Mouse (Mus musculus): ENCODE data around the gene Zbtb22. TPM values are rescaled to one million over a fixed set of nuclear protein-coding genes. Genes with fewer than 3 reads are reported as not detected.

The Zbtb22 gene
- polyA plus RNA-seq, 1 experiment from 2014 or later, result 12.3 TPM

DNA sequence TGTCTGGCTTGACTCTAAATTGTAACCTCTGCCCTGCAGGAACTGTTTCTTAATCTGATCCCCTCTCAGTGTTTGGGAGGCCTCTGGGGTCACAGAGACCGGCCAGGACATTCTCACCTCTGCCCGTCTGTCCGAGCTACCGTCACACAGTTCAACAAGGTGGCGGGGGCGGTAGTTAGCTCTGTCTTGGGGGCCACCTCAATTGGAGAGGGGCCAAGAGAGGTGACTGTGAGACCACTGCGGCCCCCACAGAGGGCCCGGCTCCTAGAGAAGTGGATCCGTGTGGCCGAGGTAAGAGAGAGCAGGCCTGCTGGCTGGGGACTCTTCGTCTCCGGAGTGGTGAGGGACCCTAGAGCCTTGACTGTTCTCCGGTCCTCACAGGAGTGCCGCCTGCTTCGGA, 17.3 kb downstream of the Zbtb22 start:
- Histone ChIP-seq H3K4me3 (ENCODE audit: low read depth, low read length) (no peak overlapping the region), H3K36me3 (ENCODE audit: control insufficient read depth, insufficient read depth, low read length) (peaks cover 47% of the 10 kb centered on the region), H3K4me2 (ENCODE audit: low read length) (no peak overlapping the region), H3K9ac (ENCODE audit: low read length) (no peak overlapping the region), H3K27ac (ENCODE audit: low read depth, low read length) (no peak overlapping the region), H3K27me3 (replicated peaks; ENCODE audit: control insufficient read depth, insufficient read depth, low read length) (no peaks in the 10 kb centered on the region), H3K9me3 (replicated peaks; ENCODE audit: control insufficient read depth, low read length) (no peaks in the 10 kb centered on the region), H3K4me1 (ENCODE audit: control insufficient read depth, insufficient read depth, low read length) (peaks cover 13% of the 10 kb centered on the region)
- ATAC-seq (no peak), DNase-seq (ENCODE audit: low spot score) (no peak)
- WGBS, result 90% methylated on average over 15 of the region's 15 CpGs

DNA sequence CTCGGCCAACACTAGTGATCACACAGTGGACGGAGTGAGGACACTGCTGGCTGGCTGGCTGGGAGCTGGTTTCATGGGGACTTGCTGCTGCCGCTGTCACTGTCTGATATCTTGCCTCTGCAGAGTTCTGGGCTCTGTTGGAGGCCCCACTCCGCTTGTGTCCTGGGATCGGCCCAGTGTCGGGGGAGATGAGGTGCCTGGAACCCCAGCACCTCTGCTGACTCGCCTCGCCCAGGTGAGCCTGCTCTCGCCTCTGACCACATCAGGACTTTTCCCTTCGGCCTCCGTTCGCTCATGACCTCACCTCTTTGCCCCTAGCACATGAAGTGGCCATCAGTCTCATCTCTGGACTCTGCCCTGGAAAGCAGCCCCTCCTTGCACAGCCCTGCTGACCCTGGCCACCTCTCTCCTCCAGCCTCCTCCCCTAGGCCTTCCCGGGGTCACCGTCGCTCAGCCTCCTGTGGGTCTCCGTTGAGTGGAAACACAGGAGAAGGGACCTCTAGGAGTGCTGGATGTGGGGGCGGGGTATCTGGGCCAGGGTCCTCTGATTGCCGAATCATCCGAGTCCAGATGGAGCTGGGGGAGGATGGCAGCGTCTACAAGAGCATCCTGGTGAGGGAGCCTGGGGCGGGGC, 19.8 kb downstream of the Zbtb22 start:
- no peak overlapping the region for H3K4me2 ChIP-seq (ENCODE audit: low read length)
- no peaks in the 10 kb centered on the region for H3K27me3 ChIP-seq (replicated peaks; ENCODE audit: control insufficient read depth, insufficient read depth, low read length)
- H3K4me3 ChIP-seq (ENCODE audit: low read depth, low read length), result no peak overlapping the region
- no peak overlapping the region for H3K9ac ChIP-seq (ENCODE audit: low read length)
- WGBS, result 86% methylated on average over 21 of the region's 21 CpGs
- DNase-seq (ENCODE audit: low spot score) (no peak), ATAC-seq (no peak)
- H3K36me3 ChIP-seq (ENCODE audit: control insufficient read depth, insufficient read depth, low read length), result peaks cover 56% of the 10 kb centered on the region
- H3K27ac ChIP-seq (ENCODE audit: low read depth, low read length), result no peak overlapping the region
- H3K9me3 ChIP-seq (replicated peaks; ENCODE audit: control insufficient read depth, low read length), result no peaks in the 10 kb centered on the region
- peaks cover 12% of the 10 kb centered on the region for H3K4me1 ChIP-seq (ENCODE audit: control insufficient read depth, insufficient read depth, low read length)

DNA sequence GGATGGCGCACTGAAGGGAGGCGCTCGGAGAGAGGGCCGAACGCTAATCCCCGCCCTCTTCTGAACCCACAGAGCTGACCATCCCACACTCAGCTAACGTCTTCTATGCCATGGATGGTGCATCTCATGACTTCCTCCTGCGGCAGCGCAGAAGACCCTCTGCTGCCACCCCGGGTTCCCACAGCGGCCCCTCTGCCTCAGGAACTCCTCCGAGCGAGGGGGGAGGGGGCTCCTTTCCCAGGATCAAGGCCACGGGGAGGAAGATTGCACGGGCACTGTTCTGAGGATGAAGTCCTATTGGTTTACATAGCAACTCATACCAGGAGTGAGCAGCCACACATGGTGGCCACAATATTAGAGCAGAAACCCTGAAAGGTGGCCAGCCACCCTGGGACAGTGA, 21.3 kb downstream of the Zbtb22 start:
- ATAC-seq, result no peak
- H3K27ac ChIP-seq (ENCODE audit: low read depth, low read length), result no peak overlapping the region
- no peak overlapping the region for H3K9ac ChIP-seq (ENCODE audit: low read length)
- H3K27me3 ChIP-seq (replicated peaks; ENCODE audit: control insufficient read depth, insufficient read depth, low read length), result no peaks in the 10 kb centered on the region
- 90% methylated on average over 15 of the region's 15 CpGs for WGBS
- H3K36me3 ChIP-seq (ENCODE audit: control insufficient read depth, insufficient read depth, low read length), result peaks cover 58% of the 10 kb centered on the region
- peaks cover 10% of the 10 kb centered on the region for H3K4me1 ChIP-seq (ENCODE audit: control insufficient read depth, insufficient read depth, low read length)
- no peak overlapping the region for H3K4me3 ChIP-seq (ENCODE audit: low read depth, low read length)
- no peak for DNase-seq (ENCODE audit: low spot score)
- H3K9me3 ChIP-seq (replicated peaks; ENCODE audit: control insufficient read depth, low read length), result no peaks in the 10 kb centered on the region
- no peak overlapping the region for H3K4me2 ChIP-seq (ENCODE audit: low read length)

DNA sequence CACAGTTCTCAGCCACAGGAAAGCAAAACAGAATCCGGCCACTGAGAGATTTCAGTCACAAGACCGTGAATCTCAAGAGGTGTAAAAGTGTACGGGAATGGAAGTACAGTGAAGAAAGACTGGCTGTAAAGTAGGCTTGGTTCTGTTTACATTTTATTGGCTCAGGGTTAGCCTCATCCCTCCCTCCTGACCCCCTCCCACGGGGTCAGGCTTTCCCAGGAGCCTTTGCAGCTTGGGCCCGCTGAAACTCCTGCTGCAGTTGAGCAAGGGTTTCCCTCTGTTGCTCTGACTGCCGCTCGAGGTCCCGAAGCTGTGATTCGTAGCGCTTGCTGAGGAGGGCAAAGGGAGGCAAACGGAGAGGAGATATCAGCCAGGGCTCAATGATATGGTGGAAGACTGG, 23.1 kb downstream of the Zbtb22 start:
- H3K4me1 ChIP-seq (ENCODE audit: control insufficient read depth, insufficient read depth, low read length), result peaks cover 10% of the 10 kb centered on the region
- H3K27me3 ChIP-seq (replicated peaks; ENCODE audit: control insufficient read depth, insufficient read depth, low read length), result no peaks in the 10 kb centered on the region
- no peak for DNase-seq (ENCODE audit: low spot score)
- 0 out of 2 replicates have a peak overlapping the region, but pooled peaks have one; percentile 62 for H3K4me3 ChIP-seq (ENCODE audit: low read depth, low read length)
- ATAC-seq, result no peak
- H3K36me3 ChIP-seq (ENCODE audit: control insufficient read depth, insufficient read depth, low read length), result peaks cover 53% of the 10 kb centered on the region
- no peaks in the 10 kb centered on the region for H3K9me3 ChIP-seq (replicated peaks; ENCODE audit: control insufficient read depth, low read length)
- WGBS, result 90% methylated on average over 11 of the region's 11 CpGs
- no peak overlapping the region for H3K27ac ChIP-seq (ENCODE audit: low read depth, low read length)
- no peak overlapping the region; the same call in 1 of the 2 replicates for H3K4me2 ChIP-seq (ENCODE audit: low read length)
- no peak overlapping the region; the same call in 1 of the 2 replicates for H3K9ac ChIP-seq (ENCODE audit: low read length)

- Histone ChIP-seq H3K4me1 (ENCODE audit: control insufficient read depth, insufficient read depth, low read length) (peaks cover 10% of the 10 kb centered on the region), H3K27me3 (replicated peaks; ENCODE audit: control insufficient read depth, insufficient read depth, low read length) (no peaks in the 10 kb centered on the region), H3K36me3 (ENCODE audit: control insufficient read depth, insufficient read depth, low read length) (peaks cover 58% of the 10 kb centered on the region), H3K9ac (ENCODE audit: low read length) (peak within 1 kb of the TSS; percentile 68), H3K4me2 (ENCODE audit: low read length) (peak within 1 kb of the TSS; percentile 94), H3K9me3 (replicated peaks; ENCODE audit: control insufficient read depth, low read length) (no peaks in the 10 kb centered on the region), H3K27ac (ENCODE audit: low read depth, low read length) (no peak within 1 kb of the TSS), H3K4me3 (ENCODE audit: low read depth, low read length) (peak within 1 kb of the TSS; percentile 62)
- DNase-seq (ENCODE audit: low spot score) (peak; percentile 97), ATAC-seq (peak; percentile 95)
- under 1% methylated on average over 36 of the region's 36 CpGs for WGBS
These were observed 24.6 kb downstream of the Zbtb22 start, which contains the start of the genes Pfdn6 and Wdr46 for GRCm38 (mm10) chr17:33940206-33940805. Gene Pfdn6, minus strand, starts transcription at chr17:33940343. Gene Wdr46, plus strand, starts transcription at chr17:33940660.

GRCm38 (mm10) chr17:33940981-33941380, 25.3 kb downstream of the Zbtb22 start:
- no peaks in the 10 kb centered on the region for H3K9me3 ChIP-seq (replicated peaks; ENCODE audit: control insufficient read depth, low read length)
- H3K36me3 ChIP-seq (ENCODE audit: control insufficient read depth, insufficient read depth, low read length), result peaks cover 58% of the 10 kb centered on the region
- peak overlapping the region; percentile 68 for H3K9ac ChIP-seq (ENCODE audit: low read length)
- H3K4me2 ChIP-seq (ENCODE audit: low read length), result peak overlapping the region; percentile 94
- ATAC-seq (peak; percentile 2; the same call in 1 of the 2 replicates), DNase-seq (ENCODE audit: low spot score) (no peak)
- H3K4me3 ChIP-seq (ENCODE audit: low read depth, low read length), result peak overlapping the region; percentile 62
- H3K4me1 ChIP-seq (ENCODE audit: control insufficient read depth, insufficient read depth, low read length), result peaks cover 10% of the 10 kb centered on the region
- 2% methylated on average over 26 of the region's 26 CpGs for WGBS
- no peak overlapping the region for H3K27ac ChIP-seq (ENCODE audit: low read depth, low read length)
- H3K27me3 ChIP-seq (replicated peaks; ENCODE audit: control insufficient read depth, insufficient read depth, low read length), result no peaks in the 10 kb centered on the region

DNA sequence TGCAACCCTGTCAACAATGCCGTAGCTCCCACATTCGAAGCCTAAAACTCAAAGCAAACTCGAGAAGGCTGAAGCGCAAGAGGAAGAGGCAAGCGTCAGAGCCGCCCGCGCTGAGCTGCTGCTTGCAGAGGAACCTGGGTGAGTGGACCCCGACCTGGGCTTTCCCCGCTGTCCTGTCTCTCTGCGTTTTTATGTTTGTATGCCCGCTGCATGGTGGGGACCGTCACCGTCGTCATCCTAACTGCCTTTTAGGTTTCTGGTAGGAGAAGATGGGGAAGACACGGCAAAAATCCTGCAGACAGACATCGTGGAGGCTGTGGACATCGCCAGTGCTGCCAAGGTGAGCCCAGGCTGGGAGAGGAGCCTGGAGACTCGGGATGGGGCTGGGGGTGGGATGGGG, 25.7 kb downstream of the Zbtb22 start:
- no peak overlapping the region for H3K27ac ChIP-seq (ENCODE audit: low read depth, low read length)
- 69% methylated on average over 19 of the region's 19 CpGs for WGBS
- ATAC-seq (no peak), DNase-seq (ENCODE audit: low spot score) (no peak)
- no peaks in the 10 kb centered on the region for H3K27me3 ChIP-seq (replicated peaks; ENCODE audit: control insufficient read depth, insufficient read depth, low read length)
- peaks cover 62% of the 10 kb centered on the region for H3K36me3 ChIP-seq (ENCODE audit: control insufficient read depth, insufficient read depth, low read length)
- no peaks in the 10 kb centered on the region for H3K9me3 ChIP-seq (replicated peaks; ENCODE audit: control insufficient read depth, low read length)
- H3K9ac ChIP-seq (ENCODE audit: low read length), result peak overlapping the region; percentile 68
- peak overlapping the region; percentile 94 for H3K4me2 ChIP-seq (ENCODE audit: low read length)
- H3K4me1 ChIP-seq (ENCODE audit: control insufficient read depth, insufficient read depth, low read length), result peaks cover 10% of the 10 kb centered on the region
- H3K4me3 ChIP-seq (ENCODE audit: low read depth, low read length), result peak overlapping the region; percentile 62

DNA sequence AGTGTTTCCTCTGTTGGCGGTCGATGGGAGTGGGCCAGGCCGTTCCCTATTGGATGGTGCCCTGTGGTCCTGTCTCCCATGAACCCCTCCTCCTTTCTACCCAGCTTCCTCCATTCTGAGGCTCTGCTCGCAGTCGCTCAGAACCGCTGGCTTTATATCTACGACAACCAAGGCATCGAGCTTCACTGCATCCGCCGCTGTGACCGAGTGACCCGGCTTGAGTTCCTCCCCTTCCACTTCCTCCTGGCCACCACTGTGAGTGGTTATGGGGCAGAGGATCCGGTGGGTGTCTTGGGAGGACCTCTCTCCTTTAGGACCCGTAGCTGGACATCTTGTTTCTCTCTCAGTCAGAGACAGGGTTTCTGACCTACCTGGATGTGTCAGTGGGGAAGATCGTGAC, 27.8 kb downstream of the Zbtb22 start:
- Histone ChIP-seq H3K4me3 (ENCODE audit: low read depth, low read length) (no peak overlapping the region), H3K36me3 (ENCODE audit: control insufficient read depth, insufficient read depth, low read length) (peaks cover 58% of the 10 kb centered on the region), H3K9ac (ENCODE audit: low read length) (no peak overlapping the region), H3K4me2 (ENCODE audit: low read length) (no peak overlapping the region), H3K4me1 (ENCODE audit: control insufficient read depth, insufficient read depth, low read length) (peaks cover 10% of the 10 kb centered on the region), H3K9me3 (replicated peaks; ENCODE audit: control insufficient read depth, low read length) (no peaks in the 10 kb centered on the region), H3K27me3 (replicated peaks; ENCODE audit: control insufficient read depth, insufficient read depth, low read length) (no peaks in the 10 kb centered on the region), H3K27ac (ENCODE audit: low read depth, low read length) (no peak overlapping the region)
- WGBS, result 95% methylated on average over 15 of the region's 15 CpGs
- DNase-seq (ENCODE audit: low spot score) (no peak), ATAC-seq (no peak)

DNA sequence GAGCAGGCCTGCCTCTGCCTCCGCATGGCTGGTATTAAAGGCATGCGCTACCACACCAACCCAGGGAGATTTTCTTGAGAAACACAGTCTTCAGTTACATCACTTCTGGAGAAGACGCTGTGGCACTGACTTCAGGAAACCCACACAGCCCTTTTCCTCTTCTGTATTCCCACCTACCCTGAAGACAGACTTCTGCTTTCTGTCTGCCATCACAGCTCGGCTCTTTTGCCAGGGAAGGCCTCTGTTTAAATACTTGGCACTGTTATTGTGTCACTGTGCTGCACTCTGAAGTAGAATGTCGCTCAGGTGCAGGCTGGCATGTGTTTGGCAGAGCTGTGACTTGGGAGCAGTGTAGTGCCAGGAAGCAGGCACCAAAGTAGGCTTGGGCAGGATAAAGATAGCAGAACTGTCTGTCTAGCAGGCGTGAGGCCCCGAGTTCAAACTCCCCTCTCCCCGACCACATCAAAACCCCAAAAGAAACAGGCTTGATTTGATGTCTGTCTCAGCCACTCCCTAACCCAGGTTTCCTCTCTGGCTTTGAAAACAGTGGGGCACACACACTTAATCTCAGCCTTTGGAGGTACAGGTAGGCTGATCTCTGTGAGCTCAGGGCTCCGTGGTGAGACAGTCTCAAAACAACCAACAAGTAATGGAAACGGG, 31.9 kb downstream of the Zbtb22 start:
- Histone ChIP-seq H3K9me3 (replicated peaks; ENCODE audit: control insufficient read depth, low read length) (no peaks in the 10 kb centered on the region), H3K4me3 (ENCODE audit: low read depth, low read length) (no peak overlapping the region), H3K4me2 (ENCODE audit: low read length) (no peak overlapping the region), H3K36me3 (ENCODE audit: control insufficient read depth, insufficient read depth, low read length) (peaks cover 81% of the 10 kb centered on the region), H3K4me1 (ENCODE audit: control insufficient read depth, insufficient read depth, low read length) (peaks cover 13% of the 10 kb centered on the region), H3K27ac (ENCODE audit: low read depth, low read length) (no peak overlapping the region), H3K27me3 (replicated peaks; ENCODE audit: control insufficient read depth, insufficient read depth, low read length) (no peaks in the 10 kb centered on the region), H3K9ac (ENCODE audit: low read length) (no peak overlapping the region)
- DNase-seq (ENCODE audit: low spot score) (no peak), ATAC-seq (no peak)
- WGBS, result 90% methylated on average over 10 of the region's 10 CpGs

Measured in forebrain, embryonic 14.5 days (tissue).